Mouse (Mus musculus): ENCODE data around the gene Atp8b4.

Gene Atp8b4

DNA sequence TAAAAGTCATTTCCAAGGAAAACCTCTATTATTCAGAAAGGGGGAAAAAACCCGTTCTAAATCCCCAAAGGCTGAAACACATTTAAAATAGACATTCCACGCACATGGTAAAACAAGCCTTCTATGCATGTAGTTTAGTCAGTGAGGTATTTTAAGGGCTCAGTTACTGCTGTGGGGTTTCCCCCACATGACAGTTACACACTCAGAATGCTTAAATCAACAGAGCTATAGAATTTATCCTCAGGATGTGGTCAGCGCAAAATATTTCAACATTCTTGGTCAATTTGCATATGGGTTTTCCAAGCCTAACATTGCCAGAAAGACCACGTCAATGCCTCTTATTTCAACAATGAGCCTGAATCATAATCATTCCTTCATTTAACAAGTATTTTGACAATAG lies 190.5 kb downstream of the Atp8b4 start:
- Histone ChIP-seq H3K36me3 (ENCODE audit: insufficient read depth, low read length) (no peaks in the 10 kb centered on the region), H3K4me3 (replicated peaks; ENCODE audit: low read length) (no peak overlapping the region), H3K9me3 (ENCODE audit: low read length) (peaks cover 14% of the 10 kb centered on the region), H3K27me3 (ENCODE audit: insufficient read depth, low read length) (peaks cover 11% of the 10 kb centered on the region), H3K4me1 (replicated peaks; ENCODE audit: low read depth, low read length) (no peaks in the 10 kb centered on the region)
- TF ChIP-seq NANOG (IDR thresholded peaks at IDR 0.05; ENCODE audit: borderline replicate concordance, low read length) (no peak), POU5F1 (IDR thresholded peaks at IDR 0.05; ENCODE audit: borderline replicate concordance, low read length) (no peak), CTCF (conservative IDR thresholded peaks at IDR 0.05; ENCODE audit: low read length) (no peak)

DNA sequence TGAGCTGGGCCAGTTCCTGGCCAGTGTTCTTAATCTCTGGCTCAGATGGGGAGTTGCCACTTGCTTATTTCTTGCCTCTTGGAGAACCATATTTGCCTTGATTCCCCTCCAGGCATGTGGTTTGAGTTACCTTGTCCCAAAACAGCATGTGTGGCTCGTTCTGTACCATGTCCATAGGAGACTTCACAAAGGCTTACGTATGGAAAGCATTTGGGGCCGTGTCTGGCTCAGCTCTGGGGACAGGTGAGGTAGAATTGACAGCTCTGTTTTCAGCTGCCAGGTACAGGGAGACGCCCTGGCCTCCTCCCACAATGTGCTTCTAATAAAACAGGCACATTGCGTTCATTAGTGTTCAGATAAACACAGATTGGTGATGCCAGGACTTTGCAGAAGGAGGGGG lies 195.9 kb downstream of the Atp8b4 start:
- Histone ChIP-seq H3K36me3 (ENCODE audit: insufficient read depth, low read length) (no peaks in the 10 kb centered on the region), H3K9me3 (ENCODE audit: low read length) (peaks cover 32% of the 10 kb centered on the region), H3K27me3 (ENCODE audit: insufficient read depth, low read length) (peaks cover 35% of the 10 kb centered on the region), H3K4me1 (replicated peaks; ENCODE audit: low read depth, low read length) (peaks cover 26% of the 10 kb centered on the region), H3K4me3 (replicated peaks; ENCODE audit: low read length) (no peak overlapping the region)
- TF ChIP-seq POU5F1 (IDR thresholded peaks at IDR 0.05; ENCODE audit: borderline replicate concordance, low read length) (no peak), CTCF (conservative IDR thresholded peaks at IDR 0.05; ENCODE audit: low read length) (no peak), NANOG (IDR thresholded peaks at IDR 0.05; ENCODE audit: borderline replicate concordance, low read length) (no peak)

DNA sequence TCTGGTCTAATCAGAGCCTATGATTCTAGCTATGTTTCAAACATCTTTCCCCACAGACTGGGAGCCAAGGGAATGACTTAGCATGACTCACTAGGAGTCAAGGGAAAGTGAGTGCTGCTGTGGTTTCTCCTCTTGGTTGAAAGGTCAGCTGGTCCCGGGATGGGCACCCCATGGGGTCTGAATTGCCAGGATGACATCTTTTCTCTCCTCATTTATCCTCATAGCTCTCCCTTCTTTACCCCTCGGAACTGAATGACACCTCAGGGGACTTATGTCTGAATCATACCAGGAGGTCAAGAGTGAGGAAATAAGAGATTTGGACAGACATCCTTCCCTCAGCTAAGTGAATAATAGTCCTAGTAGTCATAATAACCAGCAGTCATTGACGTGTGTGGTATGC lies 197.2 kb downstream of the Atp8b4 start:
- TF ChIP-seq POU5F1 (IDR thresholded peaks at IDR 0.05; ENCODE audit: borderline replicate concordance, low read length) (no peak), CTCF (conservative IDR thresholded peaks at IDR 0.05; ENCODE audit: low read length) (no peak), NANOG (IDR thresholded peaks at IDR 0.05; ENCODE audit: borderline replicate concordance, low read length) (no peak)
- Histone ChIP-seq H3K9me3 (ENCODE audit: low read length) (peaks cover 46% of the 10 kb centered on the region), H3K4me3 (replicated peaks; ENCODE audit: low read length) (no peak overlapping the region), H3K27me3 (ENCODE audit: insufficient read depth, low read length) (peaks cover 46% of the 10 kb centered on the region), H3K4me1 (replicated peaks; ENCODE audit: low read depth, low read length) (peaks cover 26% of the 10 kb centered on the region), H3K36me3 (ENCODE audit: insufficient read depth, low read length) (no peaks in the 10 kb centered on the region)

DNA sequence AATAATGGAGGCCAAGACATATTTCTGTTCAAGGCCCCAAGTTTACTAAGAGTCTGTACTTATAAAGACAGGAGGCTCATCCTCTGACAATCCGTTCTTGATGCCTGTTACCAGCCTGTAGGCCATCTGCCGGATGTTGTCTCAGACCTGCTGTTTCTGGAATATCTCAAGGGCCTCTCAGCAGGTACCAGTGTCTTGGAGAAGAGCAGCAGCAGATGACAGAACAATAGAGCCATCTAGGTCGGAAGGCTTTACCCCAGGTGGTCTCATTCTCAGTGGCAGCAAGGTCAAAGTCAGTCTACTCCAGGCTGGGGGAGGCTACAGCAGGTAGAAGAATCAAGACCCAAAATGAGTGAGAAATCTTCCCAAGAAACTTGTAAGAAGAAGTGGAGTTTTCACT lies 198.1 kb downstream of the Atp8b4 start:
- H3K36me3 ChIP-seq (ENCODE audit: insufficient read depth, low read length) = no peaks in the 10 kb centered on the region
- peaks cover 50% of the 10 kb centered on the region for H3K27me3 ChIP-seq (ENCODE audit: insufficient read depth, low read length)
- H3K9me3 ChIP-seq (ENCODE audit: low read length) = peaks cover 50% of the 10 kb centered on the region
- TF ChIP-seq CTCF (conservative IDR thresholded peaks at IDR 0.05; ENCODE audit: low read length) (no peak), NANOG (IDR thresholded peaks at IDR 0.05; ENCODE audit: borderline replicate concordance, low read length) (peak; percentile 99)
- no peak overlapping the region for H3K4me3 ChIP-seq (replicated peaks; ENCODE audit: low read length)
- H3K4me1 ChIP-seq (replicated peaks; ENCODE audit: low read depth, low read length) = peaks cover 26% of the 10 kb centered on the region

DNA sequence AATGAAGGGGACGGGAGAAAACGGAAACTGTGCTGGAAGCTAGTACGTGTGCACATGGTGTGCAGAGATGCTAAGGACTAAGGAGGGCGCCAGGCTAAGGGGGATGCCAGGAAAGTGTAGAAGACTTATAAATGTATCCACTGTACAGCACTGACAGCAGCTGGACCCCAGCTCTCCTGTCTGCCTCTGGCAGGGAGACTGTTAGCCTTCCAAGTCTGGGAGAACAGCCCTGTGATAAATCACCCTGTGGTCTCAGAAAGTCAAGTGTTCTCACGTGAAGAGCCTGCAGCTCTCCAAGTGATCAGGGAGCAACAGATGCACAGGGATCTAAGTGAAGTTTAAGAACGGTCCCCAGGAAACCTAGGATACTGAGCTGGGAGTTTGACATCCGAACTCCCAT lies 209.8 kb downstream of the Atp8b4 start:
- Histone ChIP-seq H3K9me3 (ENCODE audit: low read length) (peaks cover 14% of the 10 kb centered on the region), H3K4me1 (replicated peaks; ENCODE audit: low read depth, low read length) (no peaks in the 10 kb centered on the region), H3K27me3 (ENCODE audit: insufficient read depth, low read length) (0 out of 2 replicates have a peak, but pooled peaks cover 12% of the 10 kb centered on the region), H3K36me3 (ENCODE audit: insufficient read depth, low read length) (no peaks in the 10 kb centered on the region), H3K4me3 (replicated peaks; ENCODE audit: low read length) (no peak overlapping the region)
- TF ChIP-seq CTCF (conservative IDR thresholded peaks at IDR 0.05; ENCODE audit: low read length) = no peak
- no peak for TF ChIP-seq NANOG (IDR thresholded peaks at IDR 0.05; ENCODE audit: borderline replicate concordance, low read length)
- no peak for TF ChIP-seq POU5F1 (IDR thresholded peaks at IDR 0.05; ENCODE audit: borderline replicate concordance, low read length)

DNA sequence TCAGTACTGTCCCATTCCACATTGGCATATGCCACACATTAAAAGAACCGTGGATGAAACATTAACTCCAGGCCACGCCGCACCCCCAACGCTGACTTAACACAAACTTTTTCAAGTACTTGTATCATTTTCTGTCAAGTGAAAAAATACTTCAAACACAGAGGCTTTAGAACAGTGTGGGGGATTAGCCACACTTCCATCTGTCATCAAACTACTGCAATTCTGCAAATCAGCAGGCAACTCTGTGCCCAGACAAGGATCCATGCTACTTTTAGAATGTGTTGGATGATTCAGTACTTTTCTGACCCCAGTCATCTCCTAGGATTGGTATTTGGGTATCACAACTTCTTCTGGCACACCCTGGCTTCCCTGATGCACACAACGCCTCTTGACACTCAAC lies 212.5 kb downstream of the Atp8b4 start:
- Histone ChIP-seq H3K9me3 (ENCODE audit: low read length) (no peaks in the 10 kb centered on the region), H3K36me3 (ENCODE audit: insufficient read depth, low read length) (no peaks in the 10 kb centered on the region), H3K27me3 (ENCODE audit: insufficient read depth, low read length) (0 out of 2 replicates have a peak, but pooled peaks cover 12% of the 10 kb centered on the region), H3K4me3 (replicated peaks; ENCODE audit: low read length) (no peak overlapping the region), H3K4me1 (replicated peaks; ENCODE audit: low read depth, low read length) (no peaks in the 10 kb centered on the region)
- TF ChIP-seq POU5F1 (IDR thresholded peaks at IDR 0.05; ENCODE audit: borderline replicate concordance, low read length) (no peak), CTCF (conservative IDR thresholded peaks at IDR 0.05; ENCODE audit: low read length) (no peak), NANOG (IDR thresholded peaks at IDR 0.05; ENCODE audit: borderline replicate concordance, low read length) (no peak)

DNA sequence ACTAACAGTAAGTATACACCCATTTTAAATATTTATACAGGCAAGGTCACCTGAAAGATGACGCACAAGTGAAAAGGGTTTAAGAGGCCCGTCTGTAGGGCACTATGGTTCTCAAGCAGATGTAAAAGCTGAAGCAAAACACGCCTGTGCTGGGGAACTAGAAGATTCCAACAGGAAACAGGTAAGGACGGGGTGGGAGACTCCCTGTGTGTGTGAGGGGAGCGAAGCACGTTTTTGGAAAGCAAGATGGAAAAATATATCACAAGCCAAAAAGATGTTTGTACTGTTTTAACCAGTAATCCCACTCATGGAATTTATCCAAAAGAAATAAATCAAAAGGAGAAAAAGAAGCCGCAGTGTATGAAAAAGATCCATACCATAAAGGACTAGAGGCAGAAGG lies 214.1 kb downstream of the Atp8b4 start:
- H3K9me3 ChIP-seq (ENCODE audit: low read length) = no peaks in the 10 kb centered on the region
- H3K36me3 ChIP-seq (ENCODE audit: insufficient read depth, low read length) = no peaks in the 10 kb centered on the region
- H3K4me1 ChIP-seq (replicated peaks; ENCODE audit: low read depth, low read length) = no peaks in the 10 kb centered on the region
- H3K27me3 ChIP-seq (ENCODE audit: insufficient read depth, low read length) = 0 out of 2 replicates have a peak, but pooled peaks cover 8% of the 10 kb centered on the region
- no peak overlapping the region for H3K4me3 ChIP-seq (replicated peaks; ENCODE audit: low read length)
- TF ChIP-seq NANOG (IDR thresholded peaks at IDR 0.05; ENCODE audit: borderline replicate concordance, low read length) = no peak
- no peak for TF ChIP-seq CTCF (conservative IDR thresholded peaks at IDR 0.05; ENCODE audit: low read length)
- TF ChIP-seq POU5F1 (IDR thresholded peaks at IDR 0.05; ENCODE audit: borderline replicate concordance, low read length) = no peak

DNA sequence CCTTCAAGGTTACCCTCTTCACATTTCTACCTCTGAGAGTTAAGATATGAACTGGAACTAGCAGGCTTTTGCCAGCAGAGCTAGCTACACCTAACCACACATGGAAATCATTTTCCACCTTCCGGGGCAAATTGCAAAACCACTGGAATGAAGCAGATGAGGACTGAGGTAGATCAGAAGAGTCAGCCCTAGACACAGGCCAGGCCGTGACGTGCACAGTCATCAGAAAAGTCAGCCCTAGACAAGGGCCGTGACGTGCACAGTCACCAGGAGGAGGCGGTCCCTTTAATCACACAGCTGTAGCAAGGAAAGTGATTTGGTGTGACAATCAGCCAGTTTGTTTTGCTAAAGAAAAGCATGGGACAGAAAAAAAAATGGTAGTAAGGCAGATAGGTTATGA lies 216.4 kb downstream of the Atp8b4 start:
- H3K4me1 ChIP-seq (replicated peaks; ENCODE audit: low read depth, low read length) = no peaks in the 10 kb centered on the region
- no peak overlapping the region for H3K4me3 ChIP-seq (replicated peaks; ENCODE audit: low read length)
- TF ChIP-seq NANOG (IDR thresholded peaks at IDR 0.05; ENCODE audit: borderline replicate concordance, low read length) = no peak
- no peak for TF ChIP-seq POU5F1 (IDR thresholded peaks at IDR 0.05; ENCODE audit: borderline replicate concordance, low read length)
- TF ChIP-seq CTCF (conservative IDR thresholded peaks at IDR 0.05; ENCODE audit: low read length) = no peak
- H3K9me3 ChIP-seq (ENCODE audit: low read length) = no peaks in the 10 kb centered on the region
- no peaks in the 10 kb centered on the region for H3K36me3 ChIP-seq (ENCODE audit: insufficient read depth, low read length)
- 0 out of 2 replicates have a peak, but pooled peaks cover 6% of the 10 kb centered on the region for H3K27me3 ChIP-seq (ENCODE audit: insufficient read depth, low read length)

DNA sequence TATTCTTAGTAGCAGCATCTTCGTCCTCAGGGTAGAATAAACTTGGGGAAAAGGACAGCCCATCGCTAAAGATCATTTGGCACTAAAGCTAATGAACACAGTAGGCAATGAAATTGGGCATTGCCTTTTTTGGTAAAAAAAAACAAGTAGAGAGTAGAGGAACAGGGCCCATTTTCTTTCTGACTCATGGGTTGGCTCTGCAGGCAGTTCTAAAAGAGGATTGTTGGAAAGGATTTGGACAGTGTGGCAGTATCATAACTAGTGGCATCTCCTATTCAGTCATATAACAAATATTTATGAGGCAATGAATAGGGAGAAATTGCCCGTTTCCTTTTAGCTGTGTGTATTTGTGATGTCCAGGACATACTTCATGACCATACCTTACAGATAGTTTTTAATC lies 217.4 kb downstream of the Atp8b4 start:
- Histone ChIP-seq H3K36me3 (ENCODE audit: insufficient read depth, low read length) (no peaks in the 10 kb centered on the region), H3K9me3 (ENCODE audit: low read length) (no peaks in the 10 kb centered on the region), H3K4me1 (replicated peaks; ENCODE audit: low read depth, low read length) (no peaks in the 10 kb centered on the region), H3K4me3 (replicated peaks; ENCODE audit: low read length) (no peak overlapping the region), H3K27me3 (ENCODE audit: insufficient read depth, low read length) (0 out of 2 replicates have a peak, but pooled peaks cover 6% of the 10 kb centered on the region)
- no peak for TF ChIP-seq CTCF (conservative IDR thresholded peaks at IDR 0.05; ENCODE audit: low read length)
- no peak for TF ChIP-seq NANOG (IDR thresholded peaks at IDR 0.05; ENCODE audit: borderline replicate concordance, low read length)
- TF ChIP-seq POU5F1 (IDR thresholded peaks at IDR 0.05; ENCODE audit: borderline replicate concordance, low read length) = no peak
